Mouse (Mus musculus) testis, postnatal 14 days (tissue): Measurements from ENCODE around the gene Tlcd2.

Experiments
- DNase-seq: peaks from one replicate; pipeline ENCODE4 v3.0.0; 2021; ENCODE audit warnings: low spot score

The Tlcd2 gene

DNA sequence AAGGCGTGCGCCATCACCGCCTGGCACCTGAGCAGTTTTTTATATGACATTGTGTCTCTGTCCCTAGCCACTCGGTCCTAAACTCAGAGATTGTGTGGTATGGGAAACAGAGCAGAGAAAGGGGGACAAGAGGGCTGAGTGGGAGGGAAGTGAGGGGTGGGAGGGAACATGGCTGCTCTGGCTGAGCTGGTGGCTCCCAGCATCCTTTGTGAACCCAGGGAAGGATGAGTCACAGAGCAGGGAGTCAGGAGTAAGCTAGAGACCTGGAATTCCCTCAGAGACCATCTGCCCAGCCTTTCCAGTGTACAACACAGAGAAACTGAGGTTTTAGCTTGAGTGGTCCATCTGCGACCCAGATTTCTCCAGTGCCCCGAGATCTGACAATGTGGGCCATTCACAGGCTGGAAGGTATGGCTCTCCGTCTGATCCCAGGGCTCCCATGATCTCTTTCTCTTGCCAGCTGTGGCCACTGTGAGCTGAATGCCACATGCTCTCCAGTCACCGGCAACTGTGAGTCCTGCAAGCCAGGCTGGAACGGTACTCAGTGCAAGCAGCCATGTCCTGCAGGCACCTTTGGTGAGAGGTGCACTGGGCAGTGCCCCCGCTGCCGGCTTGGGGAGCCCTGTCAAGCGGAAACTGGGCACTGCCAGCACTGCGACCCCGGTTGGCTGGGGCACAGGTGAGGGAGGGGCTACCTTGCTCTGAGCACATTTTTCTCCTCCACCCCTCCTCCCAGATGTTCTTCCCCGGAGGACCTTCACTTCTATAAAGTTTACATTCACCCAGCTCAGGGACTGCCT, 58.5 kb downstream of the Tlcd2 start:
- DNase-seq, result no peak
